Mouse (Mus musculus): ENCODE results near the gene Sec14l5.
A peak's percentile ranks its signal among the peaks of the same experiment; 100 is the strongest.

The Sec14l5 gene

DNA sequence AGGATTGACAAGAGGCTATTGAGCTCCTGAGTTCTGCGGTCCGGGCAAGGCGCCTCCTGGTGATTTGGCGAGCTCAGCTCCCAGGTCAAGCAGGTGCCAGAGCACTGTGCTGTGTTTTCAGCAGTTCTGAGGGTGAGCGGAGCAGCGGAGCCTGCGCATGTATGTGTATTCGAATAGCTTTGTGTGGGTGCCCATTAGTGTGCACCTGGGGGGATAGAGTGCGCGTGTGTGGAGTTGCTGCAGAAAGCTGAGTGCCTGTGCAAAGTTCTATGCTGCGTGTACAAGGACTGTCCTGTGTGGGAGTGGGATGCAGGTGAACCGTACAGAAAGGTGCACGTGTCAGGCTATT is at the start of gene Sec14l5:
Sec14l5 (plus strand) TSS at position 73 of the 349 bp plus-strand sequence.
- DNase-seq (ENCODE audit: low spot score in 2 of 2), result no peak

DNA sequence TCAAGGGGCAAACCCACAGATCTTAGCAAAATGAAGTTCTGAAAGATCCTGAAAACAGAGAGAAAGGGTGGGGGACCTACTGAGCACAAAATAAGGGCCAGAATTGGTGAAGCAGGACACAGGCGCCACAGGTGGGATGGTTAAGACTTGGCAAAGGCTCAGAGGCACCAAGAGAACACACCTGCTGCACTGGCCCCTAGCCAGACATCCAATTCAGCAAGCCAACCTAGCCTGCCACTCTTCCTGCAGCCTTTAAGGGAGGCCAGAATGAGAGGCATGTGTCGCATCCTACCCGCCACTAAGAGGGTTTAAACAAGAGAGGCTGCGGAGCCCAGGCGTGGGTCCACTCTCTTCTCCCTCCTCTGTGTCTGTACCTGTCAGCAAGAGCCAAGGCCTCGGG is 45.9 kb upstream of the Sec14l5 start:
- DNase-seq (ENCODE audit: low spot score in 2 of 2), result no peak

DNA sequence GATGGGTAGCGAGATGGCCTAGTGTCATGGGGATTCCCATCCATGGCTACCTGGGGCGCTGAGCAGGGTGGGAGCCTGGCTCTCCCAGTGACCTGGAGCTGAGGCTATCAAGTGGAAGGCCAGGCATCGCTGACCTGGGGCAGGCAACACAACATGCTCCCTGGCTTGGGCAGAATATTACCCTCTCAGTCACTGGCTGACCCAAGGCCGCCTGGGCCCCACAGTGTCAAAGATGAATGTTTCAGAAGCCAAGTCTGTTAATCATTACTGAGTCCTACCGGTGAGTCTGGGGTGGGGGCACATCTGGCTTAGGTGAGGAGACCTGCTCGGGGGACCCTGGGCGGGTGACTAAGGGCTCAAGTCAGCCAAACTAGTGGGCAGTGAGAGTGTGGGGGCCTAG is 37.0 kb upstream of the Sec14l5 start:
- DNase-seq (ENCODE audit: low spot score in 2 of 2), result no peak

DNA sequence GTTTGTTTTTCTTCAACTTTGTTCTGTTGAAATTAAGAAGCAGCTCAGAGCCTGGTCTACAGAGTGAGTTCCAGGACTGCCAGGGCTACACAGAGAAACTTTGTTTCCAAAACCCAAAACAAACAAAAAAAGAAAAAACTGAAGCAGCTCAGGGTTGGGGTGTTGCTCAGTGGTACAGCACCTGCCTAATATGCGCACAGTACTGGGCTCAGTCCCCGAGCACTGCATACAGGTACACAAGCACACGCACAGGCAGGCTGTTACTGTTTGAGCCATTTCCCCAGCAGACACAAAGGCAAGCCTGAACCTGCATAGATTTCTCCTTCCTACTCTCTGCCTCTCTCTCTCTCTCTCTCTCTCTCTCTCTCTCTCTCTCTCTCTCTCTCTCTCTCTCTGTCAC is 35.9 kb upstream of the Sec14l5 start:
- DNase-seq (ENCODE audit: low spot score in 2 of 2), result no peak

DNA sequence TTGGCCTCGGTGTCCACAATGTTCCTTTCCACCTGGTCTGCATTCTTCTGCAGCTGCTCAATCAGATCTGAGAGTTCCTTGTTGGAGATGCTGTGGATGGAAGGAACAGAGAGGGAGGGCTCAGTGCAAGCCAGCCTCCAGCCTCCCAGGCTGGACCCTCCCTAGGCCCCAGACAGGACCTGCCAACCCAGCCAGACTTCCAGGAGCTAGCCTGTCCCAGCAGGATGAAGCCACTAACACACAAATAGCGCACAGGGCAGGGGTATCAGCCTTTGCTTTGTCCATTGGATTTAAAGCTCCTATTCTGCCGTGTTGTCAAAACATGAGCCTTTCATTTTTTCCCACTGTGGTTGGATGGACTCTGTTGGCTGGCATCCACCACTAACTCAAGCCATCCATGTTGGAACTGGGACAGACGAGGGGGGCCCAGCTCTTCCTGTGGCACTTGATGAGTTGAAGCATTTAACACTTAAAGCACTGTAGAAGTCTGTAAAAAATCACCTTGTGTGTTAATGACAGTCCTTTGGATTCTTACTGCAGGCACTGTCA is 33.8 kb upstream of the Sec14l5 start:
- DNase-seq (ENCODE audit: low spot score in 2 of 2), result no peak

DNA sequence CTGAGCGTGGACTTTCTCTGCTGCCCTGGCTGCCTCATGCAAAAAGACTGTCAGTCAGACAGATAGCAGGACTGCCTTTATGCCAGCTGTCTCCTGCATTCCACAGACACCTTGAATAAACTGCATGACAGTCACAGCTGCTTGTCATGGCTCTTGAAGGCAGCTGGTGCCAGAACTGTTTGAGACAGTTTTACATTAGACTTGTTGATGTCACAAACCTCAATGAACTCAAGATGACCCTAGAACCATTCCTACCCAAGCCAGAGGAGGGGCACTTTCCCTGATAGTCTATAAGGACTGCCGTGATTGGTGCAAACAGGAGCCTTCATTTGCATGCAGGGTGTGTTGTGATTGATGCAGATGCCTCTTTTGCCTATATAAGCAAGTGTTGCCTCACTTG is 33.3 kb upstream of the Sec14l5 start:
- no peak for DNase-seq (ENCODE audit: low spot score in 2 of 2)

DNA sequence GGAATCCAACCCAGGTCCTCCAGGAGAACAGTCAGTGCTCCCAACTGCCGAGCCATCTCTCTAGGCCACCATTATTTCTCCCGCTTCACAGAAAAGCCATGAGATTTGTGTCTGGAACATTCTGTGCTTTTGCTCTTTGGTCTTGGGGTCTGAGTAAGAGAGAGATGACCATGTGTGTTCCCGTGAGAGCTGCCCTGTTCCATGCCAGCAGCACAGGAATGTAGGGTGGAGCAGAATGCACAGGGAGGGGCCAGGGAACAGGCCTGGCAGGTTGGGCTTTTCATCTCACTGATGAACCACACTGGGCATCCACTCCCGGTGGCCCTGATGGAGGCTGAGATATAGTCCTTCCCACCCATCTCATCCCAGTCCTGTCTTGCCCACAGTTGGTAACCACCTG is 27.5 kb upstream of the Sec14l5 start:
- DNase-seq (ENCODE audit: low spot score in 2 of 2), result no peak

DNA sequence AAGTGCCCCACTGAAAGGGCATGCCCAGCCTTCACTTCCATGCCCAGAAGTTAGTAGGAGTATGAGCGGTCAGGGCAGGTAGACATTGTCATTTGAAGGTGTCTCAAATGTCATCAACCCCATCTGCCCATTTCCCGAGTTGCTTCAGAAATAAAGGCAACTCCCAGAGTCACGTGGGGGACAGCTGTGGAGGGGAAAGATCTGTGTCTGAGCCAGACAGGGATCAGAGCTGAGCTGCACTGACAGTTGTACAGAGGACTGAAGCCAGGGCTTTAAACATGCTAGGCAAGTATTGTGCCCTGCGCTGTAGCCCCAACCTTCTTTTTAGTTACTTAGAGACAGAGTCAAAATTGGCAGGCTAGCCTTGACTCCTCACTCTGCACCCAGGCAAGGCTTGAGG is 27.1 kb upstream of the Sec14l5 start:
- no peak for DNase-seq (ENCODE audit: low spot score in 2 of 2)

DNA sequence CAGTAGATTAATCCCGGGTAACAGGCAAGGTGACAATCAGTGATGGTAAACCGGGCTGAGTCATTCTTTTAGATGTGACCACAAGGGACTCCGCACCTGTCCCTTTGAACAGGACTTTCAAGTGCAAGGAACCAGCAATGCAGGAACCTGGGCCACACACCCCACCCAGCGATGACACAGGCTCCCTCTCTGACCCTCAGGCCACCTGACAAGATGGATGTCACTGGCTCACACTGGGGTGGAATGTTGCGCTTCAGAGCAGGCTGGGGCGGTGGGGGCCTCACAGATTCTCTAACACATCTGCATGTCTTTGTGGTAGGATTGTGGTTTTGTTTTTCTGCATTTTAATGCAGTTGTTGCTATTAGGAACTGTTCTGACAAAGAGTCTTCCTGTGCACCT is 23.4 kb upstream of the Sec14l5 start:
- DNase-seq (ENCODE audit: low spot score in 2 of 2), result no peak

DNA sequence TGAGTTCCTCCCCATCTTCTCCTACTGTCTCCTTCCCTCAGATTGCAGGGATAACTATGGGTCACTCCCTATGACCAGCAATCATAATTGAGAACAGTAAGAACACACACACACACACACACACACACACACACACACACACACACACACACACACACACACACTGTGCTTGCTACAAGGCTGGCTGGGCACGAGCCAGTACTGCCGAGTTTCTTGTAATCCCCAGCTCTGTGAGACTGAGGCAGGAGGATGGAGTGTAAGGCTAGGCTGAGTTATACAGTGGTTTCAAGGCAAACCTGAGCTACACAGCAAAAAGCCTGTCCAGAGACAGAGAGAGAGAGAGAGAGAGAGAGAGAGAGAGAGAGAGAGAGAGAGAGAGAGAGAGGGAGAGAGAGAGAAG is 16.7 kb upstream of the Sec14l5 start:
- DNase-seq (ENCODE audit: low spot score in 2 of 2), result no peak

DNA sequence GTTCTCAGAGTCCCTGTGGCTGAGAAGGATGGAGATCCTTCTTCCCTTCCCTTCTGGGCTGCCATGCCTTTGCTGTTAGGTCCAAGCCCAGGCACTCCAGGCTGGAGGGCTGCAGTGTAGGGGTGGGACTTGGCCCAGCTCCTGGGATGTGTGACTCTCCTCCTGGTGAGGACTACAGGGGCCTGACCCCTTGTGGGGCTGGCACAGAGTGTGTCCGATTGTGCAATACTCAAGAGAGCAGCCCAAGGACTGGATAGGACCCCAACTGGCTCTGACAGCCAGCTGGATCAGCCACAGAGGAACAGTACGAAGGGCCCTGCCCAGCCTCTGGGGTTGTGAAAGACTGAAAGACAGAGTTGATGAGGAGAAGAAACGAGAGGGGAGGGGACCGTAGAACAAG is 16.1 kb upstream of the Sec14l5 start:
- DNase-seq (ENCODE audit: low spot score in 2 of 2), result peak; percentile 93 to 94

DNA sequence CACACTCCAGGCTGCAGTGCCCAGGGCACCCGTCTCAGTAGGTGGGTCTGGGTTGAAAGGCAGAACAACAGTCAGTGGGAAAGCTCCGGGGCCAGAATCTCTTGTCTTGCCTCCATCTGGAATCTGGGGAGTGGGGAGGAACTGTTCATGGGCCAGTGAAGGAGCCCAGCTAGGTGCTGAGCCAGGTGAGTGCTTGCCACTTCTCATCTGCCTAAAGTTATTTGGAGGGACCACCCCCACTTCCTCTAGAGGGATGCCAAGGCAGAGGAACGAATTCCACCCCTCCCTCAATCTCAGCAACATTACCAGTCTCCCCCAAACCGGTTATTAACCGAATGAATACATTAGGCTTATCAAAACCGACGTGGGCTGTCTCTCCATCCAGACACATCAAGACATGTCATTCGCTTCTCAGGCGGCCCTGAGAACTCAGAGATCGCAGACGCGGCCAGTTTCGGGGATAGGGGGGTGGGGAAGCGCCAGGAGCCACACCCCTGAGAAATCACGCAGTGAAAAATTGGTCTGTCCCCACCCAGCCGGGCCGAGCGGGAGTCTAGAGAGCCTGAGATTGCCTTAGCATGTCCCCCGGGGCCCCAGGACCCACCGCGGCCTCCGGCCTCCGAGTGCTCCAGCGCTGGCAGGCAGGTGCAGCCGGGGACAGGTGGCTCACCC is 15.5 kb upstream of the Sec14l5 start:
- peak; percentile 34 to 52 for DNase-seq (ENCODE audit: low spot score in 2 of 2)

DNA sequence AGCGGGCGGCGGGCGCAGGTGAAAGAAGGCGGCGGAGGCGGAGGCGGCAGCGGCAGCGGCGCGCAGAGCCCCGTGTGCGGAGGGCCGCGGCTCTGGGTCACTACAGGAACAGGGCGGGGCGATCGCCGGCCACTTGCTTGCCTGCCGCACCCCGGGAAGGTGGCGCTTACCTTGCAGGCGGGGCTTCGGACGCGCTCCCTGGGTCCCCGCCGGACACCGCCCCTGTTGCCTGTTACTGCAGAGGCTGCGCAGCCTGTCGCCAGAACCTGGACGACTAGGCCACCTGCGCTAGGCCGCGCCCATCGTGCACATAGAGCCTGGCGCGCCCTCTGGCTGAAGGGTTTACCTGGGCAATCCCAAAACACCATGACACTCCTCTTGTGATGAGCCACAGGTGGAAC is 14.5 kb upstream of the Sec14l5 start, which contains the start of gene Ppl:
Ppl (minus strand) TSS at position 21 of the 401 bp plus-strand sequence.
- peak; percentile 55 to 65 for DNase-seq (ENCODE audit: low spot score in 2 of 2)

DNA sequence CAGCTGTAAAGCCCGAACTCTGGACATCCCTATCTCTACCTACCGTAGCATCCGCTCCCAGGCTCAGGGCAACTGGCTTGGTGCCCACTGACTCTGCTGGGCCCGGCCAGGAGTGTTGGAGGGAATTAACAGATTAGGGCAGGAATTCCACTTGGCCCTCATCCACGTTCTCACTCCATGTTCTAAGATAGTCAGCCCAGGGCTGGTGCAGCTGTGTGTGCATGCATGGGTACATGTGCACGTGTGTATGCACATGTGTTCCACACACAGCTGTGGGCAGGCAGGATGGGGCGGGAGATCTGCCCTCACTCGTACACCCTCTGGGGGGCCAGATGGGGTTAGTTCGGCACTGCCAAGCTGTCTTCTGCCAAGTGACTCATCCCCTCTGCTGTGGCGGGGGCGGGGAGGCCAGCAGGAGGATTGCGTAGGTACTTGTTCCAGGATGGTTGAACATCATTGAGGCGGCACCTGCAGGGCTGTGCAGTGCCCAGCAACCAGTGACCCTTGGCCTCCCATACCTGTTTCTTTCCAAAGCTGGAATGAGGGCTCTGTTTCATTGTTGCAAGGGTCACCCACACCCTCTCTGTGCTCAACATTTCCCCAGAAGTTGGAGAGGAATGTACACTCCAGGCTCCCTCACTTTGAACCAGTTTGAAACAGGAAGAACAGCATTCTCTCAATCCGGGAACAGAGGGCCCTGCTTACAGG is 12.1 kb upstream of the Sec14l5 start:
- DNase-seq (ENCODE audit: low spot score in 2 of 2), result peak; percentile 80 to 82

DNA sequence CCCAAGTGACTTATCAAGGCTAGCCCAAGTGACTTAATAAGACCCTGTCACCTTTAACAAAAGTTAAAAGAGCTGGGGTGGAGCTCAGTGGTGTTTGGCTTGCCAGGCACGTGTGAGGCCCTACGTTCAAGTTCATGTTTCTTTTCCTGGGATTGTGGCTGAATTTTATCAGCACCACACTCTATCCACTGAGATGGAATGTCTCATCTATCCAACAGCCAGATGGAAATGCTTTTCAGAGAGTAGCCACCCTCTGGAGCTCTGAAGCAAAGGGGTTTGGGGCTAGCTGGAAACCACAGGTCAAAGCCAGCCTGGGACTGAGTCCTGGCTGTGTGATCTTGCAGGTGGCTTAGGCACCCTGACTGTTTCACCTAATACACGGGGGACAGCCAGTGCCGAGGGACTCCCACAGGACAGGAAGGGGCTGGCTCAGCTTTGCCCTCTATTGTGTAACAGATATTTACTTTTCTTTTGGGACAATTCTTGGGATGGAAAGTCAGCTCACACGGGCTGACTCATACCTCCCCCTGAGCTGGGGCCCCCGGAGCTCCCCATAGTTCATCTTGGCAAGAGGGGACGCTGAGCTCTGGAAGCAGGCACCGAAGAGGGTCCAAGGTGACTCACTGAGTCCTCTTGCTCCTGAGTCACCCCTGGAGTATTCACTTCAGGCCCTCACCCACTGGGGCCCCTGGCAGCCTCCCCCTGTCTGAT is 11.2 kb upstream of the Sec14l5 start:
- DNase-seq (ENCODE audit: low spot score in 2 of 2), result peak; percentile 69 to 70

DNA sequence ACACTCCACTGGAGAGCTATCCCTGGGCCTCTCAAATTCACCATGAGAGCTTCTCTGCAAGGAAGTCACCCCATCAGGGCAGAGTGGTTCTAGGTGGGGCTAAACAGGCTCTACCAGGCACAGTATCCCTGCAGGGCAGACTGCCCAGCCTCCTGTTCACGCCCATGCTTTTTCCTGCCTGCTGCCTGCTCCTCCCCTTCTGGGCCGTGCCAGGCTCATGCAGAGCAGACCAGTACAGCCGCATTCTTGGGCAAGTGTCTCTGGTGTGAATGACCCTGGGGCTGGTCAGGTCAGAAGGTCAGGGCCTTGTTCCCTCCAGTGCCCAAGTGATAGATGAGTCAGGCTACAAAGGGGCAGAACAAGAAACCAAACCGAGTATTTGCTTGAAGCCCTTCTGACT is 10.4 kb upstream of the Sec14l5 start:
- DNase-seq (ENCODE audit: low spot score in 2 of 2), result peak; percentile 51 to 53

DNA sequence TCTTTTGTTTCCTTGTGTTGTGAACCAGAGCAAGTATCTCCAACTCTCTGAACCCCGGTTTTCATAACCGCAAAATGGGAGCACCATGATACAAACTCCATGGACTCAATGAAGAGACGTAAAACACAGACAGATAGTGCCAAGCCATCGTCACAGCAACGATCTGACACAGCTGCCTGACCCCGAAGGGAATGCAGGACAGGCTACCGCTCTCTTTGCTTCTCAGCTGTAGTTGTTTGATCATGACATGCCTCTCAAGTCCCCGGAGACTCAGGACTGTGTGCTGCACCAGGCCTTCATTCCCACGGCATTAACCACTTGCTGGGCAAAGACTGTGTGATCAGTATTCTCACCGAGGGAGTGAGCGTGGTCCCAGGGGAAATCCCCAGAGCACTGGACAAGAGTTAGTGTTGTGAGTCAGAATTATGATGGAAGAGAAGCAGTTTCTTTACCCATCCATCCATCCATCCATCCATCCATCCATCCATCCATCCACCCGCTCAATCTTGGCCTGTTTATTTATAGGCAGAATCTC is 9.8 kb upstream of the Sec14l5 start:
- DNase-seq (ENCODE audit: low spot score in 2 of 2), result no peak

DNA sequence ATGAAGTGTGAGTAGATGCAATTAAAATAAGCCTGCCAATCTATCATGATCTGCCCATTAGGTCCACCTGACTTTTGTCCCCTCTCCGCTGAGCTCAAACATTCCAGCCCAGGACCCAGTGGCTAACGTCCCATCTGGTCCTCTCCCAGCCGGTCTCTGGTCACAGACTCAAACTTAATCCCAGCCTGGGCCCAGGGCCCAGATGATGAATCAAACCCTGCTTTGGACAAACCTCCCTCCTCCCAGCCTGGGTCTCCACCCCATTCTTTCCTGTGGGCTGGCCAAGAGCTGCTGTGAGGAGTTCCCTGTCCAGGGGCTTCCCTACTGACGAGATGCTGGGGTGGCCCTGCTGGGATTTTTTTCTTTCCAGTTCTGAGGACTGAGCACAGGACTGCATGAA is 7.2 kb upstream of the Sec14l5 start:
- peak; percentile 76 for DNase-seq (ENCODE audit: low spot score in 2 of 2)

DNA sequence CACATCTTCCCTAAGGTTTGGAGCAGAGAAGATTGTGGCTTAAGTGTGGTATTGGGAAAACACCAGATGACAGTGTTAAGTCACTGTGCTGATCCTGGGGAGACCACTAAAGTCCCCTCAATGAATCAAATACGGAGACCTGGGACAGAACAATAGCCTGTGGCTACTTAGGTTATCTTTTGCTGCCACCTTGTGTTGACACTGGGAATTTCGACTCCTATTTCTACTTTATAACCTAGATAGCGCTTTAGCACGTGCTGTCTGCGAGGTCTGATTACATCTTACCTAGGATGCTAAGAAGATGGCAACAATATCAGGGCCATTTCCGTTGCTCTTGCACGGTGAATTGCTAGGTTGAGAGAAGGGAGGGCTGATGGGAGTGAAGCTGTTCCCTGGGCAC is 1.3 kb upstream of the Sec14l5 start:
- DNase-seq (ENCODE audit: low spot score in 2 of 2), result peak; percentile 40 to 73

DNA sequence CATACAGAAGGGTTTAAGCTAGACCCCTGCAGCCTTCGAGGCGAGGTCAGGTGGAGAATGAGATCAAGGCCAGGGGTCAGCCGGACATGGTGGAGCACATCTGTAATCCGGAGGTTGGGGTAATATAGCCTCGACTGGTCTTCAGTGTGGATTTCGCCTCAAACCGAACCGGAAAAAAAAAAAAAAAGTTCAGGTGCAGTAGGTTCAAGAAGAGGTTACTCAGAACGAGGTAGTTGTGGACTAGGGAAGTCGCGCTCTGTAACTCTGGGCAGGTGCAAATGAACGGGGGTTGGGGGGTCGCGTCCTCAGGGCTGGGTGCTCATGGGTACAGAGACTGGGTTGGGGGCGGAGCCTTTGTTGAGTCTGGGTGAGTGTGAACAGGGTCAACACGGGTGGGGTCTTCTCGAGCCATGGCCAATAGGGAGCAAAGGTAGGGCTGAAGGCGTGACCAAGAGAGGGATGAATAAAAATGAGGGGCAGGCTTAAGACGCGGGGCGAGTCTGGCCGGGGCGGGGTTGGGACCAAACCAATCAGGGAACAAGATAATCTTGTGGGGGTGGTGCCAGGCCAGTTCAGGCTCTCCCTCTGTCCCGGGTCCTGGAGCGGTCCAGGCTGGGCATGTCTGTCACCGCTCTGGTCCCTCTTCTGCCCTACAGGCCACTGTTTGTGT is 407 bp upstream of the Sec14l5 start:
- DNase-seq (ENCODE audit: low spot score in 2 of 2), result peak; percentile 63 to 68

DNA sequence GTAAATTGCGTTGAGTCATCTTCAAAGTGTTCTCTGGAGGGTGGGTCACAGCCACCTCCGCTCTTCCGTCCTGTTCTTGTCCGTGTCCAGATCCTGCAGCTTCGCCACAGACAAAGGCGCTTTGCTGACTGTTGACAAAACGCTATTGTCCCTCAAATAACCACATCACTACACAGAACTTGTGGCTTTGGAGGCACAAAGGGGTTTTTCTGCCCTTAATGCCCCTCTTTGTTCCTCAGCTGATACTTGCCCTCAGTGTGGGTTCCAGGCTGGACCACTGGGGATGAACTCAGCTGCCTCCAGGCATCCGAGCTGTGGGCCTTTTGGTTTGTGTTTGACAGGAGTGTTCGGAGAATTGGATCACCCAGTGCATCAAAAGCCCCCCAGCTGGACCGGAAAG is 3.6 kb downstream of the Sec14l5 start:
- no peak for DNase-seq (ENCODE audit: low spot score in 2 of 2)
